Mouse (Mus musculus) mouse embryonic stem cell (cell line): ENCODE measurements around the gene Gpcpd1.
"Not testable (repeated sequence)": the region's sequence is repeated elsewhere in the genome, so short reads cannot be mapped to it uniquely, and the experiment has no call there.

Experiments used
- in situ Hi-C, 2 experiments: fragments of 300-500 bp; cut with MboI; formaldehyde crosslinking; loops; 1 replicate in 1 of 2; 3 replicates in 1 of 2; pipeline ENCODE4 v1.14.3; 2019 to 2020; ENCODE audit warnings: low sequenced_read_pairs in 2 of 2, low pct_unique_long_range_greater_than_20kb in 1 of 2, mixed read lengths in 1 of 2; ENCODE audit not compliant: unreplicated experiment in 1 of 2

Gpcpd1 gene

GRCm38 (mm10) chr2:132591579-132591978, 4.0 kb upstream of the Gpcpd1 start:
- in situ Hi-C loops, result not testable (repeated sequence)

GRCm38 (mm10) chr2:132589906-132590538, 2.5 kb upstream of the Gpcpd1 start:
- in situ Hi-C loops, result loop anchor here in 1 of 2 experiments (10.0 kb wide), 1 partner anchor 115 kb away; no protein-coding TSS in a partner anchor

- in situ Hi-C loops, result loop anchor here in 1 of 2 experiments (10.0 kb wide), 1 partner anchor 119 kb away; no protein-coding TSS in a partner anchor
These were observed 1.5 kb downstream of the Gpcpd1 start for GRCm38 (mm10) chr2:132586006-132586405.

GRCm38 (mm10) chr2:132584191-132584590, 3.3 kb downstream of the Gpcpd1 start:
- in situ Hi-C loops, result loop anchor here in 1 of 2 experiments (10.0 kb wide), 1 partner anchor 121 kb away; no protein-coding TSS in a partner anchor

- in situ Hi-C loops, result loop anchor here in 1 of 2 experiments (10.0 kb wide), 1 partner anchor 122 kb away; no protein-coding TSS in a partner anchor
These were observed 4.4 kb downstream of the Gpcpd1 start for GRCm38 (mm10) chr2:132583126-132583525.

- in situ Hi-C loops, result loop anchor here in 1 of 2 experiments (10.0 kb wide), 1 partner anchor 123 kb away; no protein-coding TSS in a partner anchor
These were observed 5.3 kb downstream of the Gpcpd1 start for GRCm38 (mm10) chr2:132582227-132582626.

- in situ Hi-C loops, result loop anchor here in 1 of 2 experiments (10.0 kb wide), 1 partner anchor 125 kb away; no protein-coding TSS in a partner anchor
These were observed 7.8 kb downstream of the Gpcpd1 start for GRCm38 (mm10) chr2:132579689-132580088.

GRCm38 (mm10) chr2:132578711-132579110, 8.8 kb downstream of the Gpcpd1 start:
- in situ Hi-C loops, result no loop called here

- in situ Hi-C loops, result no loop called here
These were observed 9.5 kb downstream of the Gpcpd1 start for GRCm38 (mm10) chr2:132578059-132578458.

- in situ Hi-C loops, result no loop called here
These were observed 10.0 kb downstream of the Gpcpd1 start for GRCm38 (mm10) chr2:132577431-132577981.

GRCm38 (mm10) chr2:132576522-132577135, 10.9 kb downstream of the Gpcpd1 start:
- in situ Hi-C loops, result no loop called here

- in situ Hi-C loops, result no loop called here
These were observed 11.6 kb downstream of the Gpcpd1 start for GRCm38 (mm10) chr2:132575759-132576439.

- in situ Hi-C loops, result no loop called here
These were observed 12.3 kb downstream of the Gpcpd1 start for GRCm38 (mm10) chr2:132575256-132575655.

- in situ Hi-C loops, result no loop called here
These were observed 14.2 kb downstream of the Gpcpd1 start for GRCm38 (mm10) chr2:132573280-132573679.

- in situ Hi-C loops, result no loop called here
These were observed 14.9 kb downstream of the Gpcpd1 start for GRCm38 (mm10) chr2:132572651-132573050.

GRCm38 (mm10) chr2:132571301-132571700, 16.2 kb downstream of the Gpcpd1 start:
- in situ Hi-C loops, result no loop called here

GRCm38 (mm10) chr2:132570869-132571268, 16.7 kb downstream of the Gpcpd1 start:
- in situ Hi-C loops, result no loop called here

- in situ Hi-C loops, result no loop called here
These were observed 17.8 kb downstream of the Gpcpd1 start for GRCm38 (mm10) chr2:132569686-132570085.

- in situ Hi-C loops, result no loop called here
These were observed 20.1 kb downstream of the Gpcpd1 start for GRCm38 (mm10) chr2:132567414-132567813.
